Mouse (Mus musculus): ENCODE data around the gene Olfr923.
"Not testable (repeated sequence)": the region's sequence is repeated elsewhere in the genome, so short reads cannot be mapped to it uniquely, and the experiment has no call there.

The Olfr923 gene

GRCm38 (mm10) chr9:38826245-38826644 is at the start of gene Olfr923:
Gene Olfr923 (plus strand): TSS chr9:38826545.
- no peak for DNase-seq

- DNase-seq: no peak
Observed at GRCm38 (mm10) chr9:38792689-38793088, 33.7 kb upstream of the Olfr923 start.

DNA sequence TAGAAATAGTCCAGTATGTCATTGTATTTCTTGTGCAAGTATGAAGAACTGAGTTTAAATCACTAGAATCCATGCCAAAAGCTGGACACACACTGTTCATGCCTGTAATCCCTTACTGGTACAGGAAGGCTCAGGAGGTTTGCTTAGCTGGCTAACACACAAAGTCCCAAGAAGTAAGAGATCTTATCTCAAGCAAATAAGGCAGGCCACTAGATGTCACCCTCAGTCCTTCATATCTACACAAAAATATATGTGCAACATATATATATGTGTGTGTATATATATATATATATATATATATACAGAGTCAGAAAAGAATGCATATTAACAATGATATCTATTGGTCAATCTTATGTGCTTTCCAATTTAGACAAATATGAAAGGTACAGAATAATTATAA is 20.6 kb upstream of the Olfr923 start:
- no peak for DNase-seq

DNA sequence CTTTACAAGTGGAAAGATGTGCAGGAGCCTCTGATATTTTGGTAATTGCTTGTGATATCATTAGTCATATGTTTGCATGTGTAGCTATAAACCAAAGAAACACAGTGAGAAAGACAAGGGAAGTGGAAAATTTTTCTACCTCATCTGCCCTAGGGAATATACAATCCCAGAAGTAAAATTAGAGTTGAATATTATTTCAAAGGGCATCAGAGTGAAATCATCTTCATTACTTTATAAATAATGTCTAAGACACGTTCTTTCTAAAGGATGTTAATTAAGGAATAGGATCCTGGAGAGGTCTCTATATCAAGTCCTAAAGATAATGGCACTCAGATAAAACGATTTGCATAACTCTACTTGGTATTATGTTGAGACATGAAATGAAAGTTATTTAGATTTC is 12.0 kb upstream of the Olfr923 start, which contains the start of gene Olfr922:
Gene Olfr922, plus strand, starts transcription at position 301 of the 400 bp plus-strand sequence.
- DNase-seq: no peak

- DNase-seq: no peak
Observed at GRCm38 (mm10) chr9:38815458-38815986, 10.8 kb upstream of the Olfr923 start.

DNA sequence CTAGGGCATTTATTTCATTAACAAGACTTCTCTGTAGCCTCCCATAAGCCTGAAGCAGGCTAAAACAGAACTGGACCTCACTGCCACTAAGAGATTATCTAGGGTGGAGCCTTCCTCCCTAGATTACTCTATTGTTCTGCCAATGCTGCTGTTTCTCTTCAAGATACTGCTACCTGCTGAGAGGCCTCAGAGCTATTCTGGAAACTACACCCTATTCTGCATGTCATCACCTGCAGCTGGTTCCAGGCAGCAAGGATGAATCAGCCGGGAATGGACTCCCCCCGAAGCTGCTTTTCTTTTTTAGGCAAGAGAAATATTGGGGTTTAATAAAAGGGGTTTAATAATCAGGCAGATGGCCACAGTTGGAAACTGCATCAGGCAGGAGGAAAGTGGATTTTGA is 6.7 kb downstream of the Olfr923 start:
- no peak for DNase-seq

DNA sequence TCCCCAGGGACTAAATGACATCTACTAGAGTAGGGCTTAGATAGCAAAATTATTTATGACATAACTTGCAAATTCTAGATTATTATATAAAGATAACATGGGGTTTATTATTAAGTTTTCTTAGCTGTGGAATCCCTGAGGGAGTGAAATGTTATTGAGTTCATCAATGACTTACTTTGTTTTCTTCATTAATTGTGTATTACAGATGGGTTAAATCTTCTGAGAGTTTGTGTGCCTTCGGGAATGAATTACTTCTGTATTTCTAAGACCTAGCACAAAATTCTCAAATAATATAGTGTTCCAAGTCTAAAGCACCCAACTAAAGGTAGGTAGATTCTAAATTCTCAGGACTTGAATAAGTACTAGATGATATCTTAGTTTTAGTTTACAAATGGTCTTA is 17.8 kb downstream of the Olfr923 start, which contains the start of gene Olfr924:
Gene Olfr924, plus strand, starts transcription at position 301 of the 400 bp plus-strand sequence.
- no peak for DNase-seq

DNA sequence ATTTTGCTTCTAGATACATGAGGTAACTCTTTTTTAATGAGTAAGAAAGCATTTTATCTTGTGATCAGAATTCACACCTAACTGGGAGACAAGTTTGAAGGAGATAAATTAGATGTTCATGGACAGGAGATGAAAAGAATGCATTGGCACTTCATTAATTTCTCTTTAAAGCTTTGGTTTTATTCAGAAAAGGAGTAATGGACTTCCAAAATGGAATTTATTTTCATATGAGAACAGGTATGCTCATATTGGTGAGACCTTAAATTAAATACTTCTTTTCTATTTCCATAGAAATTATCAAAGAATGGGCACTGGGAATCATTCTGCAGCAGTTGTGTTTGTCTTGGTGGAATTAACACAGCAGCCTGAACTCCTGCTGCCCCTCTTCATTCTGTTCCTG is 28.4 kb downstream of the Olfr923 start, which contains the start of gene Olfr26:
Gene Olfr26, plus strand, starts transcription at position 301 of the 400 bp plus-strand sequence.
- DNase-seq: no peak

GRCm38 (mm10) chr9:38874880-38875279 is 48.5 kb downstream of the Olfr923 start:
- not testable (repeated sequence) for DNase-seq

DNA sequence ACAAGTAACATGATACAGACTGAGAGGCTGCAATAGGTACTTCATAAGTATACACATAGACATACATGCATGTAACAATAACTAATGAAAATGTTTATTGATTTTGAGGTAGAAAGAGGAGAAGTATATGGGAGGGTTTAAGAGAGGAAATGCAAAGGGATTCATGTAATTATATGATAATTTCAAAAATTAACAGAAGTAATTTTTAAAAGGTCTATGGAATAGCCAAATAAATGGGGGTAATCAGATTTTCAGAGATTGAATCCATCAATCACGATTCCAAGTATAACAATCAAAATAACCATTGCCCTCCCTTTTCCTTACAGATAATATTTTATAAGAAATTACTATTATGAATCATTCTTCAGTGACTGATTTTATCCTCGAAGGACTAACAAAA is 50.5 kb downstream of the Olfr923 start, which contains the start of gene Olfr926:
Gene Olfr926, plus strand, starts transcription at position 301 of the 400 bp plus-strand sequence.
- no peak for DNase-seq
